Mouse (Mus musculus) megakaryocyte-erythroid progenitor cell, adult 5-6 weeks (primary cell): ENCODE measurements around the gene Mmrn1. TPM values are rescaled to one million over a fixed set of nuclear protein-coding genes. Genes with fewer than 3 reads are reported as not detected.
"Not testable (repeated sequence)": the region's sequence is repeated elsewhere in the genome, so short reads cannot be mapped to it uniquely, and the experiment has no call there.

Experiments
- ATAC-seq: replicated peaks from 2 replicates; pipeline ENCODE4 v1.8.0; 2016; ENCODE audit warnings: mild to moderate bottlenecking, inconsistent platforms; ENCODE audit not compliant: severe bottlenecking, poor library complexity, low FRiP score, low TSS enrichment
- total RNA-seq, 2 experiments: library from RNA; stranded (forward) in 1 of 2; stranded (reverse) in 1 of 2; fragments of 200-1000, 215-1000 nt in 1 of 2; fragments of >200 nt in 1 of 2; fragmentation: Nextera tagmentation in 1 of 2; gene quantifications; 2 replicates each; pipeline ENCODE4 v1.2.3; 2014 to 2017

The Mmrn1 gene
- total RNA-seq (2014; fragmentation: Nextera tagmentation) (2.1 and 4.6 TPM in 2 replicates), total RNA-seq (2017) (7.0 and 8.8 TPM in 2 replicates)

GRCm38 (mm10) chr6:60924676-60925075, at the start of gene Mmrn1:
Mmrn1 (plus strand) TSS chr6:60924976.
- not testable (repeated sequence) for ATAC-seq

GRCm38 (mm10) chr6:60880362-60880761, 44.4 kb upstream of the Mmrn1 start:
- ATAC-seq, result no peak

GRCm38 (mm10) chr6:60881534-60881933, 43.2 kb upstream of the Mmrn1 start:
- ATAC-seq, result no peak

GRCm38 (mm10) chr6:60907272-60907671, 17.5 kb upstream of the Mmrn1 start:
- ATAC-seq, result no peak

GRCm38 (mm10) chr6:60931364-60931763, 6.6 kb downstream of the Mmrn1 start:
- peak; percentile 75 for ATAC-seq

GRCm38 (mm10) chr6:60934835-60935234, 10.1 kb downstream of the Mmrn1 start:
- peak; percentile 29; the same call in 1 of the 2 replicates for ATAC-seq

- ATAC-seq, result peak; percentile 96
Measured at GRCm38 (mm10) chr6:60935448-60936130, 10.8 kb downstream of the Mmrn1 start.

- ATAC-seq, result no peak
Measured at GRCm38 (mm10) chr6:60944178-60944577, 19.4 kb downstream of the Mmrn1 start.

GRCm38 (mm10) chr6:60944621-60945020, 19.8 kb downstream of the Mmrn1 start:
- 0 out of 2 replicates have a peak, but pooled peaks have one; percentile 34 for ATAC-seq

- ATAC-seq, result peak; percentile 100
Measured at GRCm38 (mm10) chr6:60950415-60950814, 25.6 kb downstream of the Mmrn1 start.

- ATAC-seq, result no peak
Measured at GRCm38 (mm10) chr6:60961285-60961684, 36.5 kb downstream of the Mmrn1 start.

GRCm38 (mm10) chr6:60961838-60962237, 37.1 kb downstream of the Mmrn1 start:
- no peak for ATAC-seq

- no peak for ATAC-seq
Measured at GRCm38 (mm10) chr6:60962668-60963067, 37.9 kb downstream of the Mmrn1 start.

- ATAC-seq, result no peak
Measured at GRCm38 (mm10) chr6:60963726-60964125, 39.0 kb downstream of the Mmrn1 start.

GRCm38 (mm10) chr6:60966931-60967330, 42.2 kb downstream of the Mmrn1 start:
- ATAC-seq, result no peak

GRCm38 (mm10) chr6:60969407-60969806, 44.6 kb downstream of the Mmrn1 start:
- no peak for ATAC-seq

- no peak for ATAC-seq
Measured at GRCm38 (mm10) chr6:60970811-60971210, 46.0 kb downstream of the Mmrn1 start.

- no peak for ATAC-seq
Measured at GRCm38 (mm10) chr6:60978610-60979009, 53.8 kb downstream of the Mmrn1 start.

- no peak for ATAC-seq
Measured at GRCm38 (mm10) chr6:60979039-60979438, 54.3 kb downstream of the Mmrn1 start.

GRCm38 (mm10) chr6:60984360-60984759, 59.6 kb downstream of the Mmrn1 start:
- no peak for ATAC-seq

GRCm38 (mm10) chr6:60985919-60986318, 61.1 kb downstream of the Mmrn1 start:
- no peak for ATAC-seq
